Mouse (Mus musculus) lung, embryonic 14.5 days (tissue): ENCODE data around the gene Polr3a. TPM values are rescaled to one million over a fixed set of nuclear protein-coding genes. Genes with fewer than 3 reads are reported as not detected.
A peak's percentile ranks its signal among the peaks of the same experiment; 100 is the strongest.

Experiments used
- ATAC-seq: fragments of 200-750 bp; cut with Nextera tagmentation; 2 replicates; pipeline ENCODE4 v1.8.0; 2017; ENCODE audit warnings: mild to moderate bottlenecking, moderate TSS enrichment, moderate library complexity; ENCODE audit not compliant: insufficient read depth
- DNase-seq: peaks from one replicate; pipeline ENCODE4 v3.0.0-alpha.2; 2015
- H3K27ac ChIP-seq: fragments of 300-500 bp; sonication (generic); 2 replicates; pipeline ENCODE4 v1.5.1; 2014; ENCODE audit warnings: low read depth, mild to moderate bottlenecking, moderate library complexity
- H3K27me3 ChIP-seq: fragments of 300-500 bp; sonication (generic); 2 replicates; pipeline ENCODE4 v1.6.1; 2014; ENCODE audit warnings: low read length, control low read depth; ENCODE audit not compliant: insufficient read depth
- H3K36me3 ChIP-seq: fragments of 300-500 bp; sonication (generic); 2 replicates; pipeline ENCODE4 v1.6.1; 2014; ENCODE audit warnings: control low read depth; ENCODE audit not compliant: insufficient read depth
- H3K4me1 ChIP-seq: fragments of 300-500 bp; sonication (generic); 2 replicates; pipeline ENCODE4 v1.6.1; 2014; ENCODE audit warnings: antibody characterized with exemption, control low read depth; ENCODE audit not compliant: insufficient read depth
- H3K4me2 ChIP-seq: fragments of 300-500 bp; sonication (generic); 2 replicates; pipeline ENCODE4 v1.6.1; 2014; ENCODE audit warnings: mild to moderate bottlenecking
- H3K4me3 ChIP-seq: fragments of 300-500 bp; sonication (generic); 2 replicates; pipeline ENCODE4 v1.5.1; 2014; ENCODE audit warnings: low read depth, low read length
- H3K9ac ChIP-seq: fragments of 300-500 bp; sonication (generic); 2 replicates; pipeline ENCODE4 v1.6.1; 2014
- H3K9me3 ChIP-seq: fragments of 300-500 bp; sonication (generic); 2 replicates; pipeline ENCODE4 v1.6.1; 2016; ENCODE audit warnings: low read depth, low read length, control low read depth
- CTCF ChIP-seq: IDR thresholded peaks from 2 replicates; pipeline ENCODE4 v1.5.1; 2016; ENCODE audit warnings: antibody characterized with exemption, low read depth
- WGBS: fragments of 180-500 bp; shearing (Covaris S2); extraction: QIAGEN DNeasy Blood & Tissue Kit; methylation state at CpG from one replicate; pipeline ENCODE4 v1.1.7; 2014; 5-methylcytosine and 5-hydroxymethylcytosine counted together
- polyA plus RNA-seq: library from polyadenylated mRNA; unstranded; fragments of >200 nt; fragmentation: Nextera tagmentation; extraction: Ambion mirVana; gene quantifications from 2 replicates; pipeline ENCODE4 v1.2.1, GENCODE M21; 2014

Gene Polr3a
- polyA plus RNA-seq, 1 experiment from 2014 or later = 17.3 TPM

DNA sequence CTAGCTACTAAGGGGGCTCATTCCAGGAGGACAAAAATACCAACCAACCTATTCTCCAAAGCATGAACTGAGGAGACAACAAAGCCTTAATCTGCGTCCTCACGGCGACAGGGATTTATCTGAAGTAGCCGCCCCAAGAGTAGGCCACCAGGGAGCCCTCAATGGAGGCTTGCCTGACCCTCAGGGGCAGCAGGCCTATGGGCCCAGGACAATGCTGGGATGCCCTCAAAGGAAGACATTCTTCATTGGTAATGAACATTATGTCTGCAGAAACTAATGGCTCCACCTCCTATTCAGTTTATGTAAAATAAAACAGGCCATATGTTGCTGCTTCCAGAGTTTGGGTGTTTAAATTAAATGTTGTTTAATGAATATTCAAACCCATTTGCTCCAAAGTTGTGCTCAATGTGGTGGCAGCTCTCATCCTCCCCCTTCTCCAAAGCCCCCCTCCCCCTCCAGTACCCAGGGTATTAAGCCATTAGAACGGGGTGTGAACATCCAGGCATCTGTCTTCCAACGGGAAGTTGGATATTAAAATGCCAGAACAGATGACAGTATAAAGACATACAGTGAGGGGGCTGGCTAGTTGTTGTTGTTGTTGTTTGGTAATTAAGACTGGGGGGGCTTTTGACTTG is 25.8 kb upstream of the Polr3a start:
- Histone ChIP-seq H3K36me3 (no peaks in the 10 kb centered on the region), H3K27me3 (no peaks in the 10 kb centered on the region), H3K4me1 (peaks cover 3% of the 10 kb centered on the region; the same call in 1 of the 2 replicates), H3K4me3 (no peak overlapping the region), H3K9ac (no peak overlapping the region), H3K27ac (no peak overlapping the region), H3K4me2 (no peak overlapping the region), H3K9me3 (no peaks in the 10 kb centered on the region; the same call in 1 of the 2 replicates)
- WGBS = 74% methylated on average over 6 of the region's 6 CpGs
- DNase-seq (no peak), ATAC-seq (no peak)
- TF ChIP-seq CTCF = no peak

DNA sequence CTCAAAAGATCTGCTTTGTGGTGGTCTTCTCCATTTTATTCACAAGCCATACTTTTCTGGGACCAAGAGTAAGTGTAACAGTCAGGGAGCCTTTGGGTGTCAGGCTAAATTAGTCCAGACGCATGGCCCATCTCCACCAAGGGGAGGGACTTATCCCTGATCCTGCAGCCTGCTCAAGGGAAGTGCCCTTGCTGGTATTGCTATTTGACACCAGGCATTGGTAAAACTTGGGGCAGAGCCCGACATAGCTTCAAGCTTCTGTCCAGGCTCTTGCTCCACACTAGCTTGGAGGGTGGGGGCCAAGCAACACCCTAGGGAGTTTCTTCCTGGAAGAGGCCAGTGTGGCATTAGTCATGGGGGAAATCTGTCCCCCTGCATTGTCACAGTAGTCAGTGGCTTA is 23.8 kb upstream of the Polr3a start:
- H3K36me3 ChIP-seq = no peaks in the 10 kb centered on the region
- H3K27me3 ChIP-seq = no peaks in the 10 kb centered on the region
- no peak for ATAC-seq
- H3K9ac ChIP-seq = no peak overlapping the region
- H3K9me3 ChIP-seq = no peaks in the 10 kb centered on the region; the same call in 1 of the 2 replicates
- no peak for DNase-seq
- no peak overlapping the region for H3K4me2 ChIP-seq
- H3K27ac ChIP-seq = no peak overlapping the region
- WGBS = 77% methylated on average over 2 of the region's 2 CpGs
- peaks cover 10% of the 10 kb centered on the region; the same call in 1 of the 2 replicates for H3K4me1 ChIP-seq
- H3K4me3 ChIP-seq = no peak overlapping the region
- TF ChIP-seq CTCF = no peak

DNA sequence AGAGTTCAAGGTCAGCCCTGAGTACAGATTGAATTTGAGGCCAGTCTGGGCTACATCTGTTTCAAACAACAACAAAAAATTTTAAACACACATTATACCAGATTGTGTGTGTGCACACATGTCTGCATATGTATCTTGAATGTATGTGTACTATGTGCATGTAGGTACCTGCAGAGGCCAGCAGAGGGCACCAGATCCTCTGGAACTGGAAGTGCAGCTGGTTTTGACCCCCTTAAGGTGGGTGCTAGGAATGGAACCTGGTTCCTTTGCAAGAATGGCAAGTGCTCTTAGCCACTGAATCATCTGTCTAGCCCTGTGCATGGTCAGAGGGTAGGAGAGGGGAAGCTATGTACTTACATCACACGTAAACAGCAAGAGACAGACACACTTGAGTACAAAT is 23.4 kb upstream of the Polr3a start:
- Histone ChIP-seq H3K36me3 (no peaks in the 10 kb centered on the region), H3K4me3 (no peak overlapping the region), H3K9me3 (no peaks in the 10 kb centered on the region; the same call in 1 of the 2 replicates), H3K27me3 (no peaks in the 10 kb centered on the region), H3K4me1 (peaks cover 10% of the 10 kb centered on the region; the same call in 1 of the 2 replicates), H3K27ac (no peak overlapping the region), H3K9ac (no peak overlapping the region), H3K4me2 (no peak overlapping the region)
- no peak for DNase-seq
- 97% methylated on average over 1 of the region's 1 CpGs for WGBS
- peak; percentile 60 for TF ChIP-seq CTCF
- ATAC-seq = no peak

GRCm38 (mm10) chr14:24509557-24509956 is 22.7 kb upstream of the Polr3a start:
- H3K9me3 ChIP-seq = no peaks in the 10 kb centered on the region; the same call in 1 of the 2 replicates
- 62% methylated on average over 5 of the region's 5 CpGs for WGBS
- H3K4me3 ChIP-seq = no peak overlapping the region
- H3K27ac ChIP-seq = no peak overlapping the region
- peaks cover 10% of the 10 kb centered on the region; the same call in 1 of the 2 replicates for H3K4me1 ChIP-seq
- ATAC-seq (no peak), DNase-seq (no peak)
- no peaks in the 10 kb centered on the region for H3K27me3 ChIP-seq
- H3K4me2 ChIP-seq = no peak overlapping the region
- H3K9ac ChIP-seq = no peak overlapping the region
- TF ChIP-seq CTCF = no peak
- no peaks in the 10 kb centered on the region for H3K36me3 ChIP-seq

DNA sequence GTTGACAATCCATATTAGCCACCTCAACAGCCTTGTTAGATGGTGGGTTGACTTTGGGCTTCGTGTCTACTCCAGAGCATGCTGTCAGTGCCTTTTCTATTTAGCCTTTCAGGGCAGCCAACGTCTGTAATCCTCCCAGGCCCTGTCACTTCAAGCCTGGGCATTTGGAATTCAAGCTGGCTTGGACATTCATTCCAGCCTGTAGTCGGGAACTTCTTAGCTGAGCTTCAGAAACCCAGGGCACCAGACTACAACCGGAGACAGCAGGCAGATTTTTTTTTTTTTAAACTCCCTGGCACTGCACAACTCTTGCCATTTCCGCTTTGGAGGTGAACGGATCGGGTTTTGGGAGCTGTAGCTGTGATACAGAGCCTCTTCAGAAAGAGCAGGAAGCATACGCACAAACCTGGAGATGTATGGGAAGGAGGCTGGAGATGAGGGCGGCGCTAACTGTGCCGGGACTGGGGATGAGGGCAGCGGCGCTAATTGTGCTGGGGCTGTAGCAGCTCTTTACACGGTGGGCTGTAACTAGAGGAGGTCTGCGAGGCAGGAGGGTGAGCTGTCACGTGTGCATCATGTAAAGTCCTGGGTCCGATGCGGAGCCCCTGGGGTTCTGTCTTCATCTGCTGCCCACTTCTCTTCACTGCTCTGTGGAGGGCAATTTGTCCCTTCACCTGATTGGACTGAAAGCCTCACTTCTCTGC is 21.4 kb upstream of the Polr3a start:
- Histone ChIP-seq H3K9ac (no peak overlapping the region; the same call in 1 of the 2 replicates), H3K4me3 (no peak overlapping the region; the same call in 1 of the 2 replicates), H3K27ac (no peak overlapping the region), H3K4me1 (peaks cover 10% of the 10 kb centered on the region; the same call in 1 of the 2 replicates), H3K9me3 (no peaks in the 10 kb centered on the region; the same call in 1 of the 2 replicates), H3K4me2 (peak overlapping the region; percentile 44), H3K27me3 (no peaks in the 10 kb centered on the region), H3K36me3 (no peaks in the 10 kb centered on the region)
- WGBS = 16% methylated on average over 18 of the region's 18 CpGs
- DNase-seq (peak; percentile 31), ATAC-seq (no peak)
- TF ChIP-seq CTCF = no peak

DNA sequence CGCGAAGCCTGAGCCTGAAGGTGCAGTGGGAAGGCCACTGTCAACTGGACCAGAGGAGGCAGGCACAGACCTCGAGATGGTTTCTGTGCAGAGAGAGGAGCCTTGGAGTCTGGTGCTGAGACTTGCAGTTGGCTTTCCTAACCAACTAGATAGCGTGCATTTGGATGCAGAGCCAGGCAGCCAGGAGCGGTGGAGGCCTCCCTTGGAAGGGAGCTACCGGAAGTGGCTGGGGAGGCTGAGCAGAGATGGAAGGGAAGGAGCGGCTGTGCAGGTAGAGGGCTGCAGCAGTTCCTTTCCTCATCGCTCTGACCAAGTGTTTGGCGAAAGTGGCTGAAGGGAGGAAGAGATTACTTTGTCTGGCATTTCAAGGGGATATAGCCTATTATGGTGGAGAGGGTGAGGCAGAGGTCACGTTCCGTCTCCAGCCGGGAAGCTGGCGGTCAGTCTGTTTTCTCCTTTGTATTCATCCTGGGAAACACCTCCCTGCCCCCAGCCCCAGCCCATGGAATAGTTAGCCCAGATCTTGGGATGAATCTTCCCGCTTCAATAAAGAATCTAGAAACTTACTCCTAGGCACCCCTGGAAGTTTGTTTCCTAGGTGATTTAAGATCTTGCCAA is 20.7 kb upstream of the Polr3a start:
- Histone ChIP-seq H3K36me3 (no peaks in the 10 kb centered on the region), H3K9ac (no peak overlapping the region), H3K4me3 (no peak overlapping the region), H3K4me1 (peaks cover 10% of the 10 kb centered on the region; the same call in 1 of the 2 replicates), H3K9me3 (no peaks in the 10 kb centered on the region; the same call in 1 of the 2 replicates), H3K4me2 (peak overlapping the region; percentile 44), H3K27me3 (no peaks in the 10 kb centered on the region), H3K27ac (no peak overlapping the region)
- 0 out of 2 replicates have a peak, but pooled peaks have one; percentile 35 for ATAC-seq
- peak; percentile 31 for DNase-seq
- no peak for TF ChIP-seq CTCF
- WGBS = 21% methylated on average over 14 of the region's 14 CpGs

DNA sequence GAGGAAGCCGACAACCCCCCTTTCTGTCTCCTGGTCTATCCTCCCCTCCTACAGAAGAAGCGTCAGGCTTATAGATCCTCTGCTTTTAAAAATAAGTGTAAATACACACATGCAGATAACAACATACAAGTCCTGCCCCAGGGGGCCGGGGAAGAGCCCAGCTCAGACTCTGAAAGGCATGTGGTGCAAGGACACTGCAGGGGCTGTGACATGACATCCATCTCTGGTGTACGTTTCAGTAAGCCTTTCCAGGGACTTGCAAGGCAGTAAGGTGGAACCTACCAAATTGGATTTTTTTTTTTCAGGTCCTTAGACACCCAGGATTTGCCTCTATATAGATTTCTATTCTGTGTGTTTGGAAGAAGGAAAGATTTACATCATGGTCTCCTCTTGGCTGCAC is 14.4 kb upstream of the Polr3a start:
- no peak for DNase-seq
- Histone ChIP-seq H3K36me3 (peaks cover 35% of the 10 kb centered on the region), H3K9me3 (no peaks in the 10 kb centered on the region), H3K27me3 (no peaks in the 10 kb centered on the region), H3K27ac (peak overlapping the region; percentile 19; the same call in 1 of the 2 replicates), H3K4me3 (no peak overlapping the region), H3K4me2 (no peak overlapping the region; the same call in 1 of the 2 replicates), H3K4me1 (no peaks in the 10 kb centered on the region), H3K9ac (0 out of 2 replicates have a peak overlapping the region, but pooled peaks have one; percentile 28)
- ATAC-seq = no peak
- TF ChIP-seq CTCF = no peak
- 40% methylated on average over 4 of the region's 4 CpGs for WGBS
